Mouse (Mus musculus): ENCODE results near the gene Phactr3.
"Not testable (repeated sequence)": the region's sequence is repeated elsewhere in the genome, so short reads cannot be mapped to it uniquely, and the experiment has no call there.

Gene Phactr3

DNA sequence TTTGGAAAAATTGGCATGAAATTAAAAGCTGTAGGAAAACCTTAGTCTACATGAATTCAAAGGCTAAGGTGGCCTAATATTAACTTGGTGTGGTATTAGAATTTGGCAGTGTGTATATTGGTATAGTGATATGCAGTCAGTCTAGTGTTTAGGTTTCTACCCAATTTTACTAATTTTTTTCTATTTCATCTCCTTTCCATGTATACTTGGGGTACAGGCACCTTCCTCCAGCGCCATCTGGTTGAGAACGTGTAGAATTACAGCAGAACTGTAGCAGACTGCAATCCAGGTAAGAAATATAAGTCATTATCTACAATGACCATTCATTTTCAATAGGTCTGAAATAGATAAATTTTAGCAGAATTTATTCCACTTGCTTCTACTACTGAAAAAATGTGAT is 220.3 kb downstream of the Phactr3 start:
- DNase-seq: no peak

DNA sequence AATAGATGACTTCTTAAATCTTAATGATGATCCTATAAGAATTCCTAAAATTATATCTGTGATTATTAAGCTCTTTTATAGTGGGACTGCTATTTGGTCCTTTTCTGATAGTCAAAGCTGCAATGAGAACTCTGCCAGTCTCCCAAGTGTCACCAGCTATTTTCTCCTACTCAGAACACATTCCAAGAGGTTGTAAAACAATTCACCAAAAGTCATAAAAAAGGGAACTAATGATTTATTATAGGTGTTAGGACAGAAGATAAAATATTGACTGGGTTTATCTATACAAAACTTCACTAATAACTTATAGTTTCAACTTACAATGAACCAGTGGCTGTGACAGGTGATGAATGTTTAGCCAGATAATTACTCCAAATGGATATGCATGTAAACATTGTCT is 223.3 kb downstream of the Phactr3 start:
- not testable (repeated sequence) for DNase-seq

DNA sequence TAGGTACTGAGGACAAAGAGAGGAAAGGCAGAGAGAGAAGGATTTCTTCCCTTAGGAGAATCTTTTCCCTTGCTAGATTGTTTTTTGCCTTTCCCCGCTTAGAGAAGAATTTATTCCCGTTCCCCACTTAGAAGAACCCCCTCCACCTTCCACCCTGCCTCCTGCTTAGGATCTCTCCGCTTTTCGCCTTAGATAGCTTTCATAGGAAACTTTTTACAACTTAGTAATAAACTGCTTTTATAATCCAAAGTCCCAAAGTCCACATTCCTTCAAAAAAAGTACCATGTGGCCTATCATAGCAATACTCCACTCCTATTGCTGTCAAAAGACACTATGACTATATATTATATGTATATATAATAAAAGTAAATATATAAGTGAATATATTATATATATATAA is 223.8 kb downstream of the Phactr3 start:
- DNase-seq: no peak
